Mouse (Mus musculus) liver, postnatal 0 days (tissue): ENCODE data around the gene Tiprl. TPM values are rescaled to one million over a fixed set of nuclear protein-coding genes. Genes with fewer than 3 reads are reported as not detected.

Source experiments
- ATAC-seq: fragments of 200-750 bp; cut with Nextera tagmentation; 2 replicates; pipeline ENCODE4 v1.8.0; 2017; ENCODE audit warnings: mild to moderate bottlenecking, moderate library complexity
- DNase-seq: peaks from one replicate; pipeline ENCODE4 v3.0.0-alpha.2; 2016
- H3K27ac ChIP-seq: fragments of 300-500 bp; sonication (generic); 2 replicates; pipeline ENCODE4 v1.5.1; 2014; ENCODE audit warnings: antibody characterized with exemption, moderate library complexity, mild to moderate bottlenecking, low read depth
- H3K27me3 ChIP-seq: fragments of 300-500 bp; sonication (generic); 2 replicates; pipeline ENCODE4 v1.6.1; 2014; ENCODE audit warnings: low read length, control low read depth, mixed read lengths; ENCODE audit not compliant: insufficient read depth
- H3K36me3 ChIP-seq: fragments of 300-500 bp; sonication (generic); replicated peaks from 2 replicates; pipeline ENCODE4 v1.6.1; 2014; ENCODE audit warnings: mild to moderate bottlenecking, control low read depth, low read length, moderate library complexity, mixed read lengths; ENCODE audit not compliant: insufficient read depth
- H3K4me1 ChIP-seq: fragments of 300-500 bp; sonication (generic); 2 replicates; pipeline ENCODE4 v1.6.1; 2014; ENCODE audit warnings: antibody characterized with exemption, mild to moderate bottlenecking, control low read depth; ENCODE audit not compliant: insufficient read depth
- H3K4me2 ChIP-seq: fragments of 300-500 bp; sonication (generic); 2 replicates; pipeline ENCODE4 v1.6.1; 2014; ENCODE audit warnings: low read depth, mild to moderate bottlenecking, low read length, moderate library complexity, mixed read lengths
- H3K4me3 ChIP-seq: fragments of 300-500 bp; sonication (generic); 2 replicates; pipeline ENCODE4 v1.5.1; 2014; ENCODE audit warnings: low read depth, low read length
- H3K9ac ChIP-seq: fragments of 300-500 bp; sonication (generic); replicated peaks from 2 replicates; pipeline ENCODE4 v1.6.1; 2014; ENCODE audit warnings: mild to moderate bottlenecking, moderate library complexity
- H3K9me3 ChIP-seq: fragments of 300-500 bp; sonication (generic); 2 replicates; pipeline ENCODE4 v1.6.1; 2016; ENCODE audit warnings: mild to moderate bottlenecking, control low read depth, low read length, mixed read lengths
- CTCF ChIP-seq: sonication (generic); IDR thresholded peaks from 2 replicates; pipeline ENCODE4 v1.5.1; 2016; ENCODE audit warnings: antibody characterized with exemption, low read depth
- EP300 ChIP-seq: IDR thresholded peaks from 2 replicates; pipeline ENCODE4 v1.6.1; 2016; ENCODE audit warnings: antibody characterized with exemption, low read depth, mild to moderate bottlenecking
- WGBS: fragments of 180-500 bp; shearing (Covaris S2); extraction: QIAGEN DNeasy Blood & Tissue Kit; methylation state at CpG from one replicate; pipeline ENCODE4 v1.1.7; 2014; ENCODE audit not compliant: insufficient replicate concordance; 5-methylcytosine and 5-hydroxymethylcytosine counted together
- polyA plus RNA-seq: library from polyadenylated mRNA; unstranded; fragments of >200 nt; fragmentation: Nextera tagmentation; extraction: Ambion mirVana; gene quantifications from 2 replicates; pipeline ENCODE4 v1.2.1, GENCODE M21; 2015

Tiprl gene
- polyA plus RNA-seq, 1 experiment from 2014 or later: 41.3 TPM

DNA sequence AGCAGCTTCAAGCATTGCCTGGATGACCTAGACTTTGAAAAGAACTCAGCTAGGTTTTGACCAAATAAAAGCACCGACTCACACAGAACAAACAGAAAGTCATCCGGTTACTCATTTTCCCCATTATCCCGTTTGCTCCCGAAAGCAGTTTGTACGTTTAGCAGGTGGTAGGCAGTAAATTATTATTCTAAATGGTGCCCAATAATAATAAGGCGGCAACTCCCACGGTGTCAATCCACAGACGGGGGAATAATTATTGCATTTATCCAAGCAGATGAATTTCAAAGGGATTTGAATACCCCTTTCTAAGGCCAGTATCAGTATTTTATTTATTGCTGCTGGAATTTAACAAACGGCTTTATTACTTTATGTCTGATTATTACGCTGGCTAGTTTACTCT lies 43.9 kb upstream of the Tiprl start:
- Histone ChIP-seq H3K4me2 (no peak overlapping the region), H3K9me3 (no peaks in the 10 kb centered on the region), H3K9ac (no peak overlapping the region), H3K4me3 (no peak overlapping the region), H3K36me3 (no peaks in the 10 kb centered on the region), H3K27ac (no peak overlapping the region), H3K27me3 (peaks cover 27% of the 10 kb centered on the region), H3K4me1 (peaks cover 9% of the 10 kb centered on the region)
- ATAC-seq: no peak
- 66% methylated on average over 10 of the region's 10 CpGs for WGBS
- no peak for DNase-seq
- TF ChIP-seq EP300: no peak
- TF ChIP-seq CTCF: no peak

DNA sequence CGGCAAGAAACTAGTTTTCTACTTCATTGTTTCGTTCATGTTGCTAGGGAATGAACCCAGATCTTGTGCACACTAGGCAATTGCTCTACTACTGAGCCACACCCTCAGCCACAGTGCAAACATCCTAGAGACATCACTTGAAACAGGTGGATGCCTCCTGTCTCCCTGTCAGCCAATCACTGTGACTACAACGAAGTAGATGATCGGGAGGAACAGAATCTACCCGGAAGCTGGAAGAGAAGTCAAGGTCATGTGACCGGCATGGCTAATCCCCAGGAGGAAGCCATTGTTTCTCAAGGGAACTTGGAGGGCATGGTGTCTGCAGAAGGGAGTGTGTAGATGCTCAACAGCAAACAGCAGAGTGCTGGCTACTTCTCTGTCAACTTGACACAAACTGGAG lies 38.1 kb upstream of the Tiprl start:
- H3K27ac ChIP-seq: no peak overlapping the region
- no peaks in the 10 kb centered on the region for H3K4me1 ChIP-seq
- TF ChIP-seq EP300 (no peak), CTCF (no peak)
- no peaks in the 10 kb centered on the region for H3K9me3 ChIP-seq
- H3K4me3 ChIP-seq: no peak overlapping the region
- no peak overlapping the region for H3K9ac ChIP-seq
- no peak for DNase-seq
- no peaks in the 10 kb centered on the region for H3K36me3 ChIP-seq
- ATAC-seq: no peak
- H3K27me3 ChIP-seq: no peaks in the 10 kb centered on the region
- H3K4me2 ChIP-seq: no peak overlapping the region
- 77% methylated on average over 6 of the region's 6 CpGs for WGBS

DNA sequence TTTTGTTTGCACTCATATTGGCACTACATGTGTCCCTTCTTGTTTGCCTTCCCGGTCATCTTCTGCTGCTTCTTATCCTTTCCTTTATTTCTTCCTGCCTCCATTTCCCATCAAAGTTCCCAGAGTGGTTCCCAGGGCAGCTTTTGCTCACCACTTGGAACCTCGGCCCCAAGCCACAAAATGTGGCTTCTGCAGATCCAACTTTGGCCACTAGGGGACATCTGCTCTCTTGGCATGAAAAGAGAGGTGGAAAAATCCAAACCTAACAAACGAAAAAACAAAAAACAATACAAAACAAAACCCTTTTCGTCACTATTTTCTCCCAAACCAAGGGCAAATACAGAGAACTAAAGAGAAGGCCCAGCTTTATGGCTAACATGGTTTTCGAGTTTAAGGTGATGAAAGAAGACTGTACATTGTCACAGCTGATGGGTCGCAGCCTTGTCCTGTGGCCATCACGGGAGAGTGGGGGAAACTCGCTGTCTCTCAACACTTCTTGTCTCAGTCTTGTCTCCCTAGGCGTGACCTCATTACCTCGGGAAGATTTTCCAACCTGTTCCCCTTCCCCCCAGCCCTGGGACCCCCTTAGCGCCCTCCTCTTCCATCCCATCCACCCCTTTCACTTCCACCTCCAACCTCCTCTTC lies 15.4 kb upstream of the Tiprl start:
- no peak overlapping the region for H3K27ac ChIP-seq
- H3K4me2 ChIP-seq: no peak overlapping the region; the same call in 1 of the 2 replicates
- no peaks in the 10 kb centered on the region for H3K9me3 ChIP-seq
- no peak overlapping the region for H3K9ac ChIP-seq
- 42% methylated on average over 11 of the region's 11 CpGs for WGBS
- H3K36me3 ChIP-seq: no peaks in the 10 kb centered on the region
- no peak overlapping the region for H3K4me3 ChIP-seq
- no peak for TF ChIP-seq EP300
- peak; percentile 85 for TF ChIP-seq CTCF
- no peaks in the 10 kb centered on the region for H3K27me3 ChIP-seq
- ATAC-seq (no peak), DNase-seq (peak; percentile 67)
- no peaks in the 10 kb centered on the region for H3K4me1 ChIP-seq

DNA sequence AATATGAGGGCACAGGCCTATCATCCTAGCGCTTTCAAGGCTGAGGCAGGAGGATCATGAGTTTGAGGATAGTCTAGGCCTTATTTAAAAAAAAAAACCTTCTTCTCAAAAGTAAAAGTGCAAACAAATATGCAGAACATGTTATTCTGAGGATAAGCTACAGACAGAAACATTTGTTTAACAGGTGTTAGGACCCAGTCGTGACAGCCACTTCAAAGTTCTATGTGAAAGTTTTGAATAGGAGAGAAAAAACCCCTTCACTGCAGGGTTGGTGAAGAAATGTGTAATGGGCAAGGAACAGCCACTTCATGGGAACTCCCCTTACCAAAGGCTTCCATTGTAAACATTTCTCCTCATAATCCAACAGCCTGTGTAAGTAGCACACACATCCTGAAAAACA lies 13.8 kb upstream of the Tiprl start:
- Histone ChIP-seq H3K9ac (no peak overlapping the region), H3K36me3 (no peaks in the 10 kb centered on the region), H3K4me1 (no peaks in the 10 kb centered on the region), H3K27me3 (no peaks in the 10 kb centered on the region), H3K4me3 (no peak overlapping the region), H3K9me3 (no peaks in the 10 kb centered on the region), H3K4me2 (no peak overlapping the region), H3K27ac (no peak overlapping the region)
- TF ChIP-seq CTCF (no peak), EP300 (no peak)
- ATAC-seq (no peak), DNase-seq (no peak)
- 69% methylated on average over 2 of the region's 2 CpGs for WGBS

DNA sequence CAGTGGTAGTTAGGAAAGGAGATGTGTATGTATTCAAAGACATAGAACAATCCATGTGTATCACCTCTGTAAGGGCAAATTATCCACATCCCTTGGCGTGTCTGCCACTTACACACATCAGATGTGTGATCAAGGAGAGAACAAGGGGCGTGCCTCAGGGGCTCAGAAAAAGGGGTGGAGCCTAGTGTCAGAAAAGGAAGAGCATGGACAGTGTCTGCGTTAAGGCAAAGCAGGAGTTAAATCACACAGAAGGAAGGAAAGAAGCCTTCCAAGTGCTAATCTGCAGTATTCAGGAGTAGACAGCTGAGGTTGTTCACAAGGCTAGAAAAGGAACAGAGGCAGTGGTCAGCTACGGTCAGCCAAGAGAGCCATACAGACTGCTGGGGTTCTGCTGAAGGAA lies 12.0 kb upstream of the Tiprl start:
- no peak for DNase-seq
- Histone ChIP-seq H3K9ac (no peak overlapping the region), H3K9me3 (no peaks in the 10 kb centered on the region), H3K27ac (no peak overlapping the region), H3K4me2 (no peak overlapping the region), H3K4me3 (no peak overlapping the region), H3K36me3 (no peaks in the 10 kb centered on the region), H3K27me3 (no peaks in the 10 kb centered on the region), H3K4me1 (no peaks in the 10 kb centered on the region)
- ATAC-seq: no peak
- 46% methylated on average over 4 of the region's 4 CpGs for WGBS
- TF ChIP-seq CTCF: no peak
- no peak for TF ChIP-seq EP300

DNA sequence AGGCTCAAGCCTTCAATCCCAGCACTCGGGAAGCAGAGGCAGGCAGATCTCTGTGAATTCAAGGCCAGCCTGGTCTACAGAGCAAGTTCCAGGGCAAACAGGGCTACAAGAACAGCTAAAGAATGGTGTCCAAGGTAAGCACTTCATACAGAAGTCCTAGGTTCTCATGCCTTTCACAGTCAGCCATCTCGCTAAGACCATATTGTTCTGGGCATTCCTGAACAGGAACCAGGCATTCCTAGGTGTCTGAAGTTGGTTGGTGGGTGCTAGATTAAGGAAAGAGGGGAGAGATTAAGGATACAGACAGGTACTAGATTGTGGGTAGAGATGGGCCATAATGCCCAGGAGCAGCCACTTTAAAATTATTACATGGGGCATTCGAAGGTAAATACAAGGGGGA lies 11.0 kb upstream of the Tiprl start:
- Histone ChIP-seq H3K4me3 (no peak overlapping the region), H3K4me2 (no peak overlapping the region), H3K9me3 (no peaks in the 10 kb centered on the region), H3K4me1 (no peaks in the 10 kb centered on the region), H3K36me3 (no peaks in the 10 kb centered on the region), H3K27ac (no peak overlapping the region), H3K27me3 (no peaks in the 10 kb centered on the region), H3K9ac (no peak overlapping the region)
- DNase-seq (no peak), ATAC-seq (no peak)
- no peak for TF ChIP-seq CTCF
- no peak for TF ChIP-seq EP300
- 82% methylated on average over 3 of the region's 3 CpGs for WGBS

DNA sequence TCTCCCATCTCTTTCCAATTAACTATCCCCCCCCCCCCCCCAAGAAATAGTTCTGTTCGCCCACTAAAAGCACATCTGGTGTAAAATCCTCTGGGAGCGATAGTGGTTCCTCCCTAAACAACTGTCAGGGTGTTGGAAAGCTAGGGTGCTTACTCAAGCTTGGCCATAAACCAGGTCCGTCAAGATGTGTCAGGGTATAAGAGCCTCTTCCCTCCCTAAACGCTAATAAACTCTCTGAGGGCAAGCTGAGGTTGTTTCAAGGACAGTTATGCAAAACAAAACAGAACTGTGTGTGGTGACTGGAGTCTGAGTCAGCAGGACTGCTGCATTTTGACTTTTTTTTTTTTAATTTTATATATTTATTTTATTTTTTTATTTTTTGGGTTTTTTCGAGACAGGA lies 10.3 kb upstream of the Tiprl start:
- Histone ChIP-seq H3K36me3 (no peaks in the 10 kb centered on the region), H3K27ac (no peak overlapping the region), H3K9me3 (no peaks in the 10 kb centered on the region), H3K9ac (no peak overlapping the region), H3K4me2 (no peak overlapping the region), H3K4me3 (no peak overlapping the region), H3K27me3 (no peaks in the 10 kb centered on the region), H3K4me1 (no peaks in the 10 kb centered on the region)
- TF ChIP-seq CTCF: no peak
- TF ChIP-seq EP300: no peak
- WGBS: 60% methylated on average over 5 of the region's 5 CpGs
- ATAC-seq (no peak), DNase-seq (no peak)
